Mouse (Mus musculus) adrenal gland, adult 18-20 months (tissue): ENCODE data around the gene Bag1. TPM values are rescaled to one million over a fixed set of nuclear protein-coding genes. Genes with fewer than 3 reads are reported as not detected.

Experiments used
- DNase-seq, 2 experiments: peaks; one replicate each; pipeline ENCODE4 v3.0.0; 2021 to 2022; ENCODE audit warnings: low spot score in 2 of 2
- microRNA-seq, 2 experiments: library from miRNA; unstranded; fragments of <30 nt; microRNA quantifications; one replicate each; pipeline ENCODE4 v1.2.0; 2021; ENCODE audit warnings: borderline number of aligned reads in 2 of 2
- total RNA-seq, 2 experiments: library from RNA; stranded (reverse); gene quantifications; 1 replicate in 1 of 2; 2 replicates in 1 of 2; pipeline ENCODE4 v1.2.3; 2021

Gene Bag1
- total RNA-seq, 2 experiments from 2014 or later = 306 to 371 TPM

- no peak for DNase-seq
Measured at GRCm38 (mm10) chr4:40889983-40890382, 58.1 kb downstream of the Bag1 start.

- DNase-seq = peak in 1 of 2 experiments; percentile 53
Measured at GRCm38 (mm10) chr4:40889252-40889651, 58.8 kb downstream of the Bag1 start.

GRCm38 (mm10) chr4:40888839-40889238 is 59.3 kb downstream of the Bag1 start:
- no peak for DNase-seq

Small RNA genes within 50 kb of the gene (microRNA-seq; reads per million reads assigned to microRNA genes)
- gene Mir3094 = 0.47 to 0.61 reads per million in 2 experiments

Other genes starting within 250 kb of the Bag1 start
- 10 to 100 TPM; 16.9 to 17.9 TPM for gene Aptx, start 245.1 kb downstream of the Bag1 start, total RNA-seq
- 100 to 1,000 TPM; 775 to 974 TPM for gene Dnaja1, start 226.1 kb downstream of the Bag1 start, total RNA-seq
- 10 to 100 TPM; 50.5 to 61.7 TPM for gene Smu1, start 190.4 kb downstream of the Bag1 start, total RNA-seq
- gene B4galt1, start 94.3 kb downstream of the Bag1 start, total RNA-seq = 10 to 100 TPM; 53.1 to 62.5 TPM
- 100 to 1,000 TPM in 1 of 2 experiments, not detected in 1; 120 TPM for gene Spink4, start 28.2 kb downstream of the Bag1 start, total RNA-seq
- gene Chmp5, start 113 bp upstream of the Bag1 start, total RNA-seq = 100 to 1,000 TPM in 1 of 2 experiments, 10 to 100 TPM in 1; 95.1 to 114 TPM
- gene Nfx1, start 22.6 kb upstream of the Bag1 start, total RNA-seq = 10 to 100 TPM; 96.3 to 97.4 TPM
- gene Aqp7, start 99.8 kb upstream of the Bag1 start, total RNA-seq = 10 to 100 TPM; 13.6 to 55.8 TPM
- not detected for gene Aqp3, start 149.9 kb upstream of the Bag1 start, total RNA-seq
- gene Nol6, start 176.2 kb upstream of the Bag1 start, total RNA-seq = 10 to 100 TPM; 50.0 to 59.8 TPM
- 10 to 100 TPM; 82.4 to 98.4 TPM for gene Ube2r2, start 187.4 kb upstream of the Bag1 start, total RNA-seq